Mouse (Mus musculus) 416B (cell line): Measurements from ENCODE around the gene Eml2.

ENCODE experiments used
- DNase-seq: peaks from one replicate; pipeline ENCODE4 v3.0.0; 2011; ENCODE audit warnings: low read depth

Eml2 gene

DNA sequence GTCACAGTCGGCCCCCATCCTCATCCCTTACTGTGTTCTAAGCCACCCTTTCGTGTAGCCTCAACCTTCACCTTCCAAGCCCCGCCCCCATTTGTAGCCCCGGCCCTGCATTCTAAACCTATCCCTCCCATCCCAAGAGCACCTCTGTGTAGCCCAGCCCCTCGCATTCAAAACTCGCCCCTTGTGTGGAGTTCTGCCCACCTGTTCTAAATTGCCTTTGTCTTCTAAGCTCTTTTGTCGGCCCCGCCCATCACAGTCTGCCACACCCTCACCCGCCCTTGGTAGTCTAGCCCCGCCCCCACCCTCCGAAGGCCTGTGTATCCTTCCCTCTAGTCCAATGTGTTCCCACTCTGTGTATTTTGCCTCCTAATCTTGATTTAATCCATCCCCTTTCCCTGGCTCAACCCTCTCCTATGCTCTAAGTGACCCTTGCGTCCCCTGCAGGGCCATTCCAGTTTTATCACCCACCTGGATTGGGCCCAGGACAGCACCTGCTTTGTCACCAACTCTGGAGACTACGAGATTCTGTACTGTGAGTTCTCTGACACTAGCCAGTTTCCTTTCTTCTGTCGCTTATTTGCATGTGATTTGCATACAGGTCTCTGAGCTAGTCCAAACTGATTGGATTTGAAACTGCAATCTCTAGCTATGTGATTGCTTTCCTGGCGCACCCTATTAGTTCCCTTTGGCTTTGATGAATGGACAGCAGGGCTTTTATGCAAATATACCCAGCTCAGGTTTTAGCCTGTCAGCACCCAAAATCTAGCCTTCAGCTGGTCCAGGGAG is 26.0 kb downstream of the Eml2 start:
- DNase-seq, result no peak

DNA sequence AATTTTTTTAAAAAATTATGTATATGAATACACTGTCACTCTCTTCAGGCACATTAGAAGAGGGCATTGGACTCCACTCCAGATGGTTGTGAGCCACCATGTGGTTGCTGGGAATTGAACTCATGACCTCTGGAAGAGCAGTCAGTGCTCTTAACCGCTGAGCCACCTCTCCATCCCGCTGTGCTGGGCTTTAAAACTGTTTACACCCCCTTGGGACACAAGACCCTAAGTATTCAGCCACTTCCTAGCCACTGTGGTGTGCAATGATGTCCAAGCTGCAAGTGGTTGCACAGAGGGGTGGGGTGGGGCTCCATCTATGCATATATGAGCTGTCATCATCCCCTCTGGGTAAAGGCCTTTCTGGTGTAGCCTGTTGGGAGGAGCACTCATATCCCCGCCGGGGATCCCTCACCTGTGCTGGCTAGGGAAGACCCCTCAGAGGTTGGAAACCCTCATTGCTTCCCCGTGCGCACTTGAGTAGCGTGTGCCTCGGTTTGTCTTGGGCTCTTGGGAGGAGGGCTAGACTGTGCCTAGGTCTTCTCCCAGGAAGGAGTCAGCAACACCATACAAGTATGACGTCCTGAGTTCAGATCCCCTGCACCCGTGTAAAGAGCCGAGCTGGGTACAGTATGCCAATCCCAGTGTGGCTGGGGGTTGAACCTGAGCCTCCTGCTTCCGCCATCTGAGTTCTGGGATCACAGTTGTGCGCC is 32.1 kb downstream of the Eml2 start:
- no peak for DNase-seq

DNA sequence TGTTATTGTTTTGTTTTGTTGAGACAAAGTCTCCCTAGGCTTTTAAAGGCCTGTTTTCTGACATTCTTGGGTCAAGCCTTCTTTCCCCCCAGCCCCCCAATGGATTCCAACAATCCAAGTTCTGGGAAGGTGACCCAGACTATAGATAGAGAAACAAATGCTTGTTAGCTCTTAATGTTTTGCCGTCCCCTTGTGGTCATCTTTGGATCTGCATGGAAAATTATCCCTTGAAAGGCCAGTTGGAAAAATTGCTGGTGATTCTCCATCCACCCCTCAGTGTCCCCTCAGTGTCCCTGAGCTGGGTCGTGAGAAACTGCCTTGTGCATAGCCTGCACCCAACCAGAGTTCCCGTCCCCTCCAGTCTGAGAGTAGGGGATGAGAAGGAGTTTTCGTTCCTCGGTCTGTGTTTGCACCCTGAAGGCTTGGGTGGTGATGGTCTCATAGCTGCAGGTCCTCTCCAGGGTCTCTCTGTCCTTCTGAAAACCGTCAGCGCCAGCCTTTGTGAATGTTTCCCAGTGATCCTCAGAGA is 32.8 kb downstream of the Eml2 start:
- peak; percentile 41 for DNase-seq

DNA sequence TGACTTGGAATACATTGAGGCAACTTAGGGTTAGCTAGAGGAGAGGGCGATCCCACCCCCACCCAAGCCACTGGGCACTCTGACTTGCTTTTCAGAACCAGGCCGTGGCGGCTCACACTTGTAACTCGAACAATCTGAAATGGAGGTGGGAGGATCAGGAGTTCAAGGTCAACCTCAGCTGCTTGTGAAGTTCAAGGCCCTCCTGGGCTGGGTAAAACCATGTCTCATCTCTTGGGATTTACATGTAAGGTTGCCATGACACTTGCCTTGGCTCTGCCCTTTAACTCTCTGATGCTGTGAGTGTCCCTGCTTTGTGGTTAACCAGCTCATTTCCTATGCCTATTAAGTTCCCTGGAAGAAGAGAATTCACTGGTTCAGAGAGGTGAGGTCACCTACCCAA is 33.3 kb downstream of the Eml2 start:
- DNase-seq, result peak; percentile 45

DNA sequence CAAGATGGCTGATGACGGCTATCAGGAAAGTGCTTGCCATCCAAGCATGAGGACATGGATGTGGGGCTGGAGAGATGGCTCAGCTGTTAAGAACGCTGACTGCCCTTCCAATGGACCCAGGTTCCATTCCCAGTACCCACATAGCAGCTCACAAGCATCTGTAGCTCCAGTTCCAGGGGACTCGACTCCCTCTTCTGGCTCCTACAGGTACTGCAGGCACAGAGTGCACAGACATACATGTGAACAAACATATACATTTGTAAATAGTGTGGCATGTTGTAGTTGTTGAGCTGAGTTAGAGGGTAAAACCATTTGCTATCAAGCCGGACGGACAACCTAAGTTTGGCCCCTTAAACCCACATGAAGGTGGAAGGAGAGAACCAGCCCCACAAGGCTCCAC is 33.8 kb downstream of the Eml2 start:
- DNase-seq, result peak; percentile 32

DNA sequence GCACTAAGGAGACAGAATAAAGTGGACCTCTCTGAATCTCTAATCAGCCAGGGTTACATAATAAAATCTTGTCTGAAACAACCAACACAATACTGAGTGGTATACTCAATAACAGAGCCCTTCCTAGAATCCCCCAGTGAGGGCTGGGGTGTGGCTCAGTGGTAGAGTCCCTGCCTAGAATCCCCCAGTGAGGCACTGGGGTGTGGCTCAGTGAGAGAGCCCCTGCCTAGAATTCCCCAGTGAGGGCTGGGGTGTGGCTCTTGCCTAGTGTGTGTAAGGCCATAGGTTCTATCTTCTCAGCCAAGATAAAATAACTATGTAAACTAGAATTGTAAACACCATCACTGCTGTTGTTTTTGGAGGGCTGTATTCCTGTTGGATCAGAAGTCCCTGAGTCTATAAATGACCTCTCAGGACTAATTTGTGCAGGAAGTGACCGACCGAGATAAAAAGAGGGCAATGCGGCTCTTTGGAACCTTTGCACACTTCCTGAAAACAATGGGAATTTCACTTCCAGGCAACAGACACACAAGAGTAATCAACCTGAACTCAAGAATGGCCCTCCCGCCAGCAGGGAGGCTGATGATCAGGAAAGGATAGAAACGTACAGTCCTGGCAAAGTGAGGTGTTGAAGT is 34.9 kb downstream of the Eml2 start:
- DNase-seq, result no peak

DNA sequence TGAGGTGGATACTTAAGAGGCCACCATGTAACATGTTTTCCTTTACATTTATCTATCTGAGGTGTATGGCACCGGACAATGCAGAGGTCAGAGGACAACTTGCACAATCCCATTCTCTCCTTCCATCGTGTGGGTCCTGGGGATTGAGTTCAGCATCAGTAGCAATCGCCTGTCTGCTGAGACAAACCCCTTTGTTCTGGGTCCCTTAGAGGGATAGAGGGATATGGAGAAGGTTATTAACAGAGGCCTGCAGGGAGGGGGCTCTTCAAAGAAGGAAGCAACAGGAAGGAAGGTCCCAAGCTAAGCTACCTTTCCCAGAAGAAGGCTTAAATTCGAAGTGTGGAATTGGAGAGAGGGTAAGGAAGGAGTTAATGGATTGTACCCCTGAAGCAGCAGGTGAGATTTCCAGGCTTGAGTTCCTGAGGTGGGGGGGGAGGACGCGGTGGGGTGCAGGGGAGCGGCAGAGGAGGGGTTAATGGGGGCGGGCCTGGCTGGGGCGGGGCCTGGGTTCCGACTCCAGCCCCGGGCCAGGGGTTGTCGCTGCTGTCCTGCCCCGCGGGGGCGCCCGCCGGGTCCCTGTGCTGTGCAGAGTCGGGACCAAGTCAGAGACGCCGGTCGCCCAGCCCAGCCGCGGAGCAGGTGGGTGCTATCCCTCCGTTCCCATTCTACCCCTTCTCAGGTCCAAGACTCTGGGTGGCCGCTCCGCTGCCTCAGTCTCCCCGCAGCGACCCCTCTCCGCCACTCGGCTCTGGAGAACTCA is 36.0 kb downstream of the Eml2 start, which contains the start of gene Gpr4:
Gene Gpr4 (plus strand): TSS at position 543 of the 760 bp plus-strand sequence.
- no peak for DNase-seq

DNA sequence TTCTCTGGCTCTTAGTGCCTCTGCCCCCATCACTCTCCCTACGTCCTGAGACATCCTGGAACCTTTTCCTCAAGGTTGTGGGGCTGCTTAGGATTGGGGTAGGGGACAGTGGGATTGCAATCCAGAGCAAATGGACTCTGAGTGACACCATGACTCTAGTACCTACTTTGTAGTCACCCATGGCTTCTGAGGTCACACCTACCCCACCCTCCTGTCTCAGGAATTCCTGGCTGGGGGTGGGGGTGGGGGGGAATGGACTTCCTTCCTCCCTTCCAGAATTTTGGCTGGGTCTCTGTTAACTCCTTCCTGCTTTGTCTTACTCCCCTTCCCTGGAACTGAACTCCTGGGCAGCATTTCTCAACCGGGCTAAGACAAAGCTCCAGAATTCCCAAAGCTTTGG is 37.2 kb downstream of the Eml2 start:
- no peak for DNase-seq

DNA sequence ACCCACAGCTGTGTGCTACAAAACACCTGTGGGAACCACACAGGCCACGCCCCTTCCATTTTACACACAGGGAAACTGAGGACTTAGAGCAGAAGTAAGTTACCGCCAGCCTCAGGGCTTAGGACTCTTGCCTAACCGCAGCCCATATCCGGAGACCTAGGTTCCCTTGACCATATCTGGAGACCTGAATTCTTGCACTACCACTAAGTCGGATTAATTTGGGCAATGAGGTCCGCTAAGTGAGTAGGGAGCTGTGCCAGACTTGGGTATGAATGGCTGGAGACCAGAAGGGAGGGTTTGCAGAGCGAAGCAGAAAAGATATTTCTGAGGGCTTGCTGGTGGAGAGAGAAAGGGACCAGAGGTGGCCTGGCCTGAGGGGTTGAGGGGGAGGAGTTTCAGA is 38.1 kb downstream of the Eml2 start:
- DNase-seq, result peak; percentile 70

DNA sequence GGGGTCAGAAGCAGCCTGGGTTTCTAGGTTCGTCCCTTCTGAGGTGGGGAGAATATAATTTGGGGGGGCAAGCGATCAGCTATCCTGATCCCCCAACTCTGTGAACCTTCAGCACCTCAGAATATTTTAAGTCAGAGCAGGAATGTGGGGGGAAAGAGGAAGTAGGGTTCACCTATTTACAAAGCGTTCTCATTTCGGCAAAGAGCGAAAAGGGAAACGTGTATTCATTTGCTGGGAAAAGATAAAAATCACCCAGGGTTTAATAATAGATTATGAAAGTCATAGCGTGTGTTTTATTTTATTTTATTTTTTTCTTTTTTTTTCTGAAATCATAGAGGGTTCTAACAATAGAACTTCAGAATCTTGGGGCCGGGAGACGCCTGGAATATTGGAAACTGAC is 38.7 kb downstream of the Eml2 start:
- DNase-seq, result peak; percentile 29

DNA sequence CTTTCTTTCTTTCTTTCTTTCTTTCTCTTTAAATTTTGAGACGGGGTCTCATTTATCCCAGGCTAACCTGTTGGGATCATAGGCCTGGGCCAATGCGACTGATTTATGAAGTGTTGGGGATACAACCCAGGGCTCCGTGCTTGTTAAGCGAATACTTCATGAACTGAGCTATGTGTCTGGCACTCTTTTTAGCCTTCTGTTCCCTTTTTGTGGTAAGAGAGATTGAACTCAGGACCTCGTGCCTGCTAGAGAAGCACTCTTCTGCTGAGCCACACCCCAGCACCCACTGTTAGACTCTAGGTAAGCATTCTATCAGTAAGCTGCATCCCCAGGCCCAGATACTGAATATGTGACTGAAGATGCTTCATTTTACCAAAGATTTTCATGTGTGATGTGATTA is 41.3 kb downstream of the Eml2 start:
- DNase-seq, result peak; percentile 32

DNA sequence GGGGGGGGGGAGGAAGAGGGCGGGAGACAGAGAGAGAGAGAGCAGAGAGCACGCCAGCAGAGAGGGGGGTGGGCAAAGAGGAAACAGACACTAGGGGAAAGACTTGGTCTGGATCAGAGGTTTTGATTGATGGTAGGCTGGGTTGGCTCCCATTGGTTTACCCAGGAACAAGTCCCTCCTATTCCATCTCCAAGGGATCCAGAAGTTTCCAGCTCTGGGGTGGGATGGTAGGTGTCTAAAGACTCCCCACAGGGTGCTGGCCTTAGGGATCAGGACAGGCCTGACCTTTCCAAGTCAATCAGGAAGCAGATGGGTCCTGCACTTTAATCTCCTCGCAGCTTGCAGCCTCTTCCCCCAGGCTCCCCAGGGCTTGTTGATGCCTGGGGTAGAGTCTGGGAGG is 41.7 kb downstream of the Eml2 start:
- peak; percentile 47 for DNase-seq

DNA sequence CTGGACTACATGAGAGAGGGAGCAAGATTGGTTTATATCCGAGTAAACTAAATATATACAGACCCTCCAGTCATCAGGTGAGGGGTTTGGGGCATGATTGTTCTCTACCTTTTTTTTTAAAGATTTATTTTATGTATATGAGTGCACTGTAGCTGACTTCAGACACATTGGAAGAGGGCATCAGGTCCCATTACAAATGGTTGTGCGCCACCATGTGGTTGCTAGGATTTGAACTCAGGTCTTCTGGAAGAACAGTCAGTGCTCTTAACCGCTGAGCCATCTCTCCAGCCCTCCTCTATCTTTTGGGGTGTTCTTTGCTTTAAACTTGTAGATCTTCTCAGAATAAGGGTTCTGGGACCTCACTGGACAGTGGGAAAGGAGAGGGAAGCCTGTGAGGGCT is 43.8 kb downstream of the Eml2 start:
- DNase-seq, result peak; percentile 38

DNA sequence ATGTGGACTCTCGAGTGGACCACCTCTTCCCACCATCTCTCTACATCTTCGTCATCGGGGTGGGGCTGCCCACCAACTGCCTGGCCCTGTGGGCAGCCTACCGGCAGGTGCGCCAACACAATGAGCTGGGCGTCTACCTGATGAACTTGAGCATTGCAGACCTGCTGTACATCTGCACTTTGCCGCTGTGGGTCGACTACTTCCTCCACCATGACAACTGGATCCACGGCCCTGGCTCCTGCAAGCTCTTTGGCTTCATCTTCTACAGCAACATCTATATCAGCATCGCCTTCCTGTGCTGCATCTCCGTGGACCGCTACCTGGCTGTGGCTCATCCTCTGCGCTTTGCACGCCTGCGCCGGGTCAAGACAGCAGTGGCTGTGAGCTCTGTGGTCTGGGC is 46.0 kb downstream of the Eml2 start:
- no peak for DNase-seq

DNA sequence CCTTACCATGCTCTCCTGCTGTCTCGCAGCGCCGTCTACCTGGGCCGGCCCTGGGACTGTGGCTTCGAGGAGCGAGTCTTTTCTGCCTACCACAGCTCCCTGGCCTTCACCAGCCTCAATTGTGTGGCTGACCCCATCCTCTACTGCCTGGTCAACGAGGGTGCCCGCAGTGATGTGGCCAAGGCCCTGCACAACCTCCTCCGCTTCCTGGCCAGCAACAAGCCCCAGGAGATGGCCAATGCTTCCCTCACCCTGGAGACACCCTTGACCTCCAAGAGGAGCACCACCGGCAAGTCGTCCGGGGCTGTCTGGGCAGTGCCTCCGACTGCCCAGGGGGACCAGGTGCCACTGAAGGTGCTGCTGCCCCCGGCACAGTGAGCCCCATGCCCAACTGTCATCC is 46.7 kb downstream of the Eml2 start:
- DNase-seq, result no peak

DNA sequence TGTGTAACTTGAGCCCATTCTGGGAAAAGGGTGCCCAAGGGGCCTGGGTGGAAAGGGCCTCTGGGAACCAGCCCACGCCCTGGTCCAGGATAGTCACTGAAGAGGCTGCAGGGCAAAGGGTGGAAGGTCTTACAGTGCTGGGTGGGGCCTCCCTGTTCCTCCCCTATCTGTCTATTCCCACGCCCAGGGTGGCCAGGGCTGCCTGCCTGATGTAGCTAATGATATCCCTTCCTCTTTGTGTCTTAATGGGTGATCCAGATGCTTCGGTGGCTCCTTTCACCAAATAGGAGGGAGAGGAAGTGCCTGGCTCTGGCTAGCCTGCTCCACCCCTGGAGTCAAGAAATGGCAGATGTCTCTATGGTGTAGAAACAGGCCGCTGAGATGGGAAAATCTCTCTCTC is 48.7 kb downstream of the Eml2 start:
- no peak for DNase-seq

DNA sequence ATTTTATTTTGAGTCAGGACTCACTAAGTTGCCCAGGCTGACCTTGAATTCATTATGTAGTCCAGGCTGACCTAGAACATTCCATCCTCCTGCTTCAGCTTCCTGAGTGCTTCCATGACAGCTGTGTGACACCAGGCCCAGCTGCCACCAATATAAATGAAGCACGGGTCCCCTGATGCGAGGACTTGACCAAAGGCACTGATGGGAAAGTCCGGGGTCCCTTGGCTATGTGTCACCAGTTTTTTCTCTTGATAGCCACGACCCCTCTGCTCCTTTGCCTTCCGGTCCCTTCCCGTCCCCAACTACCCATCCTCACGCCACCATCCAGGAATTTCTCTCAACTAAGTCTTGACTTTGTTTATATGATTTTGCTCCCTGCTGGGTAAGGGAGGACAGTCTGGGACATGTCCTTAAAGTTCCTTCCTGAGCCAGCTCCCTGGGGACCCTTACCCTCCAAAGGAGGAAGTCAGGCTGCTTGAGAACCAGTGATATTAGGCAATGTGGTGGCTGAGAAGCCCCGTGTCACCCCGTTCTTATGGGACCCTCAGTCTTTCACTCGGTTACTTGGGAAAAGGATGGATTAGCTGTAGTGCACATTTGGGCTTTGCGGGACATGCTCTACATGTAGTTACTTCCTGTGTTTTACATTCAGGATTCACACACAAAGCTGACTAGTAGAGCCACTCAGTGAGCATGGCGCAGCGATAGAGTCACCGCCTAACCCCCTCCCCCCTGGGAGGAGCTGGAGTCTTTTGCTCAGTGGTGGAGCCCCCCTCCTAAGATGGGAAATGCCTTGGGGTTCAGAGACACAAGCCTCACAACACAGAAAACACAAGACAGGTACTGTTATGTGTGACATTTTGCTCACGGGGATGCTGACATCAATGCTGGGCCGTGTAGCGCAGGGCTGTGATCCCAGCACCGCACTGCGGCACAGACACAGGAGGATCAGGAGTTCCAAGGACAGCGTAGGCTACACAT is 50.9 kb downstream of the Eml2 start:
- DNase-seq, result peak; percentile 22

DNA sequence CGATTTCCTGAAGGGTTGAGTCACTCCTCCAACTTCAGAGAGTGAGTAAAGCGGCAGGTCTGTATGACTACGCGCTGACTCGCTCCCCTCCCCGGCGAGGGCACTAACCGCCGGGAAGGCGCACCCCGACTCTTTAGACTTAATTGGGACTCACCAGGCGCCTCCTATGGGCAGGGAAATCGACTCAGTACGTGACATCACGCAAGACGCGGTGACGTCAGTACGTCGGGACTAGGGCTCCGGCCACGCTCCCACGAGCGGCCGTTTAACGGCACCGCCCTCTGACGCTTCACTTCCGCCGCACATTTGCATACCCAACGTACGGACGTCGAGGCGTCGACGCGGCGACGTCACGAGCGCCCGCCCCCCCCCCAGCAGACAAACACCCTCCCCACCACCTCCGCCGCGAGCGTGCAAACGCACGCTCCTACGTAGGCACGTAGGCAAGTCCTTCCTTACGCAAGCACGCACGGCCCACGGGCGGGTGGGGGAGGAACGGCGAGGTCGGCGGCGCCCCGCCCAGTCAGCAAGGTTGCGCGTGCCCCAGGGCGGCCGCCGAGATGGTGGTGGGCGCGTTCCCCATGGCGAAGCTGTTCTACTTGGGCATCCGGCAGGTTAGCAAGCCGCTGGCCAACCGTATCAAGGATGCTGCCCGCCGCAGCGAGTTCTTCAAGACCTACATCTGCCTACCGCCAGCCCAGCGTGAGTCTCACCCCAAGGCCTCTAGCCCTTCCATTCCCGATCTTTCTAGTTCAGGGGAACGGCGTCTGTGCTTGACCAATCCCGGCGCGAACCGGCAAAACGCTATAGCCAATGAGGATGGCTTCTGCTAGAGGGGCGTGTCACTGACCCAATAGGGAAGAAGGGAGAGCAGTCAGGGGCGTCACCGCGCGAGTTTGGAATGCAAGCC is 51.9 kb downstream of the Eml2 start, which contains the start of gene Opa3:
Gene Opa3 (plus strand): TSS at position 452 of the 910 bp plus-strand sequence.
- peak; percentile 100 for DNase-seq

DNA sequence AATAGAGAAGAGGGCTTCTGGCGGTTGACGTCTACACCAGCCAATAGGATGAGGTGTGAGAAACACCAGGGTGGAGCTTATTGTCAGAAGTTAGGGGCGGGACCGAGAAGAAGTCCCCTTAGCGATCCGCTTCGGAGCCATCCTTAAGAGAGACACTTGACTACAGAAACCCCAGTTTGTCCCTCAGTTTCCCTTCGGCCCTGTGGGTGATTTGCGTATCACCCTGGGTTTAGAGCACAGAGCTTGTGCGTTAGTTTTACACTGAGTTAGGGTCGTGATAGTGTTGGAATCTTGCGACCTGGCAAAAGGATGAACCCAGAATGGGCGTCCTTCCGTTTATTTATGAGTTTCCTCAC is 52.5 kb downstream of the Eml2 start:
- no peak for DNase-seq

DNA sequence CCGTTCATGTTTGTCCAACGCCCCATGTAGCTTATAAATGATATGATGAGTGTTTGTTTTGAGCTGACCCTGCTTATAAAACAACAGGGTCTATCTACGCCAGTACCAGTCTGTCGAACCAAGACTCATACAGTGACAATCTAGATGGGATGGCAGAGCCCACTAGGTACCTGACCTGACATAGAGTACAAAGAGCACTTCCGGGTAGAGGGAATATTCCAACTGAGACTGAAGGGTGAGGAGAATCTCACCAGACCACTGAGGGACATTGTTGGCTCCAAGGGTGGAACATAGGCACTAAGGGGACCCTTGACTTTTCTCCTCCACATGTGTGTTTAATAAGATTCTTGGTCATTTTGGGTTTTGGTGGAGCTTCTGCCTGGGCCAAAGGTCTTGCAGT is 53.2 kb downstream of the Eml2 start:
- DNase-seq, result no peak
